Mouse (Mus musculus) G1E (cell line): ENCODE measurements at regions not wholly inside any gene's neighbourhood (a gene's known extent, or its start where the extent isn't known, plus 50 kb on each side); places are given as distances from the start of the nearest gene placed in this dataset.
A peak's percentile ranks its signal among the peaks of the same experiment; 100 is the strongest.

Source experiments
- ATAC-seq: 2 replicates; pipeline ENCODE4 v1.8.0; 2016; ENCODE audit warnings: mild to moderate bottlenecking; ENCODE audit not compliant: insufficient number of reproducible peaks, poor library complexity, low FRiP score, severe bottlenecking; ENCODE audit errors: extremely low read depth
- DNase-seq: peaks from one replicate; pipeline ENCODE4 v3.0.0; 2012; ENCODE audit warnings: low spot score
- H3K27me3 ChIP-seq: 2 replicates; pipeline ENCODE4 v1.6.1; 2012; ENCODE audit warnings: mild to moderate bottlenecking, low read length, inconsistent platforms; ENCODE audit not compliant: insufficient read depth
- H3K36me3 ChIP-seq: replicated peaks from 2 replicates; pipeline ENCODE3; 2012; ENCODE audit warnings: mild to moderate bottlenecking, inconsistent platforms
- H3K4me1 ChIP-seq: 2 replicates; pipeline ENCODE4 v1.6.1; 2012; ENCODE audit warnings: low read depth, low read length, inconsistent platforms, mixed read lengths; ENCODE audit not compliant: insufficient read depth
- H3K4me3 ChIP-seq: 2 replicates; pipeline ENCODE4 v1.5.1; 2012; ENCODE audit warnings: low read depth, mild to moderate bottlenecking, inconsistent platforms, low read length, moderate library complexity, mixed read lengths
- H3K9me3 ChIP-seq: replicated peaks from 2 replicates; pipeline ENCODE4 v1.6.1; 2012; ENCODE audit warnings: inconsistent platforms
- CTCF ChIP-seq: IDR thresholded peaks from 2 replicates; pipeline ENCODE4 v1.5.1; 2012; ENCODE audit warnings: low read depth, low read length, inconsistent platforms, mixed read lengths
- GATA1 ChIP-seq: IDR thresholded peaks from 2 replicates; pipeline ENCODE4 v1.6.1; 2012; ENCODE audit warnings: borderline replicate concordance, low read length, inconsistent platforms, mixed read lengths
- GATA2 ChIP-seq: IDR thresholded peaks from 2 replicates; pipeline ENCODE4 v1.6.1; 2012; ENCODE audit warnings: low read depth, low read length, inconsistent platforms, borderline replicate concordance
- POLR2AphosphoS5 ChIP-seq: IDR thresholded peaks from 2 replicates; pipeline ENCODE4 v1.6.1; 2012; ENCODE audit warnings: low read depth, low read length, inconsistent platforms; ENCODE audit not compliant: insufficient replicate concordance
- TAL1 ChIP-seq: conservative IDR thresholded peaks from 2 replicates; pipeline ENCODE4 v1.6.1; 2012; ENCODE audit warnings: low read depth, low read length, inconsistent platforms, mixed read lengths

- no peak overlapping the region for H3K4me3 ChIP-seq
- H3K4me1 ChIP-seq, result peaks cover 34% of the 10 kb centered on the region
- TF ChIP-seq POLR2AphosphoS5 (no peak), TAL1 (peak; percentile 59)
- peak; percentile 48 for DNase-seq
- ATAC-seq, result peak; percentile 65
- no peaks in the 10 kb centered on the region for H3K36me3 ChIP-seq
- peaks cover 5% of the 10 kb centered on the region; the same call in 1 of the 2 replicates for H3K27me3 ChIP-seq
- no peaks in the 10 kb centered on the region for H3K9me3 ChIP-seq
Observed at GRCm38 (mm10) chr8:126705391-126705790, 111.6 kb upstream of the Irf2bp2 start.

GRCm38 (mm10) chr8:126704706-126705105 lies 110.9 kb upstream of the Irf2bp2 start:
- Histone ChIP-seq H3K4me3 (no peak overlapping the region), H3K4me1 (peaks cover 34% of the 10 kb centered on the region), H3K27me3 (peaks cover 5% of the 10 kb centered on the region; the same call in 1 of the 2 replicates), H3K36me3 (no peaks in the 10 kb centered on the region), H3K9me3 (no peaks in the 10 kb centered on the region)
- ATAC-seq (no peak), DNase-seq (no peak)
- TF ChIP-seq TAL1 (no peak), GATA2 (no peak), CTCF (no peak), POLR2AphosphoS5 (no peak), GATA1 (no peak)

GRCm38 (mm10) chr8:126703546-126703945 lies 109.8 kb upstream of the Irf2bp2 start:
- Histone ChIP-seq H3K9me3 (no peaks in the 10 kb centered on the region), H3K4me3 (no peak overlapping the region), H3K36me3 (no peaks in the 10 kb centered on the region), H3K4me1 (peaks cover 40% of the 10 kb centered on the region), H3K27me3 (peaks cover 5% of the 10 kb centered on the region; the same call in 1 of the 2 replicates)
- DNase-seq, result no peak
- no peak for TF ChIP-seq POLR2AphosphoS5
- TF ChIP-seq CTCF, result no peak
- TF ChIP-seq TAL1, result no peak
- TF ChIP-seq GATA2, result no peak
- no peak for TF ChIP-seq GATA1
- ATAC-seq, result no peak

- H3K27me3 ChIP-seq, result peaks cover 5% of the 10 kb centered on the region; the same call in 1 of the 2 replicates
- peaks cover 37% of the 10 kb centered on the region for H3K4me1 ChIP-seq
- H3K36me3 ChIP-seq, result no peaks in the 10 kb centered on the region
- H3K4me3 ChIP-seq, result no peak overlapping the region
- DNase-seq (no peak), ATAC-seq (no peak)
- no peaks in the 10 kb centered on the region for H3K9me3 ChIP-seq
- TF ChIP-seq TAL1, result no peak
- TF ChIP-seq GATA2, result no peak
- TF ChIP-seq CTCF, result no peak
- TF ChIP-seq POLR2AphosphoS5, result no peak
- TF ChIP-seq GATA1, result no peak
Observed at GRCm38 (mm10) chr8:126702294-126702693, 108.5 kb upstream of the Irf2bp2 start.

- Histone ChIP-seq H3K4me3 (no peak overlapping the region), H3K36me3 (no peaks in the 10 kb centered on the region), H3K27me3 (peaks cover 5% of the 10 kb centered on the region; the same call in 1 of the 2 replicates), H3K4me1 (peaks cover 28% of the 10 kb centered on the region), H3K9me3 (no peaks in the 10 kb centered on the region)
- no peak for DNase-seq
- TF ChIP-seq POLR2AphosphoS5 (no peak), TAL1 (no peak)
- ATAC-seq, result no peak
Observed at GRCm38 (mm10) chr8:126699389-126699775, 105.6 kb upstream of the Irf2bp2 start.

- TF ChIP-seq POLR2AphosphoS5 (no peak), GATA1 (no peak)
- peaks cover 32% of the 10 kb centered on the region for H3K4me1 ChIP-seq
- H3K36me3 ChIP-seq, result no peaks in the 10 kb centered on the region
- H3K4me3 ChIP-seq, result no peak overlapping the region
- H3K27me3 ChIP-seq, result peaks cover 5% of the 10 kb centered on the region; the same call in 1 of the 2 replicates
- DNase-seq (no peak), ATAC-seq (no peak)
- H3K9me3 ChIP-seq, result no peaks in the 10 kb centered on the region
Observed at GRCm38 (mm10) chr8:126698601-126699388, 105.0 kb upstream of the Irf2bp2 start.
